Mouse (Mus musculus) hindbrain, embryonic 16.5 days (tissue): ENCODE data around the gene Inpp5f. TPM values are rescaled to one million over a fixed set of nuclear protein-coding genes. Genes with fewer than 3 reads are reported as not detected.

ENCODE experiments used
- ATAC-seq: fragments of 200-750 bp; cut with Nextera tagmentation; 2 replicates; pipeline ENCODE4 v1.8.0; 2017; ENCODE audit warnings: moderate TSS enrichment, moderate library complexity
- H3K27ac ChIP-seq: fragments of 300-500 bp; sonication (generic); 2 replicates; pipeline ENCODE4 v1.5.1; 2014; ENCODE audit warnings: low read depth, mild to moderate bottlenecking, control low read depth, low read length, moderate library complexity
- H3K27me3 ChIP-seq: fragments of 300-500 bp; sonication (generic); replicated peaks from 2 replicates; pipeline ENCODE4 v1.6.1; 2014; ENCODE audit warnings: low read length; ENCODE audit not compliant: control insufficient read depth, insufficient read depth
- H3K36me3 ChIP-seq: fragments of 300-500 bp; sonication (generic); 2 replicates; pipeline ENCODE4 v1.6.1; 2014; ENCODE audit warnings: mild to moderate bottlenecking, low read length, moderate library complexity, mixed read lengths; ENCODE audit not compliant: control insufficient read depth, insufficient read depth
- H3K4me1 ChIP-seq: fragments of 300-500 bp; sonication (generic); 2 replicates; pipeline ENCODE4 v1.6.1; 2014; ENCODE audit warnings: low read depth, low read length; ENCODE audit not compliant: control insufficient read depth, insufficient read depth
- H3K4me2 ChIP-seq: fragments of 300-500 bp; sonication (generic); 2 replicates; pipeline ENCODE4 v1.6.1; 2014; ENCODE audit warnings: mild to moderate bottlenecking, low read length, control low read depth, moderate library complexity
- H3K4me3 ChIP-seq: fragments of 300-500 bp; sonication (generic); 2 replicates; pipeline ENCODE4 v1.5.1; 2014; ENCODE audit warnings: mild to moderate bottlenecking, low read length, control low read depth, moderate library complexity
- H3K9ac ChIP-seq: fragments of 300-500 bp; sonication (generic); 2 replicates; pipeline ENCODE4 v1.6.1; 2014; ENCODE audit warnings: low read depth, mild to moderate bottlenecking, control low read depth, low read length, moderate library complexity
- H3K9me3 ChIP-seq: fragments of 300-500 bp; sonication (generic); 2 replicates; pipeline ENCODE4 v1.6.1; 2014; ENCODE audit warnings: mild to moderate bottlenecking, low read length, moderate library complexity; ENCODE audit not compliant: control insufficient read depth
- WGBS: fragments of 180-500 bp; shearing (Covaris S2); extraction: QIAGEN DNeasy Blood & Tissue Kit; methylation state at CpG from one replicate; pipeline ENCODE4 v1.1.7; 2014; 5-methylcytosine and 5-hydroxymethylcytosine counted together
- polyA plus RNA-seq: library from polyadenylated mRNA; unstranded; fragments of >200 nt; fragmentation: Nextera tagmentation; extraction: Ambion mirVana; gene quantifications from 2 replicates; pipeline ENCODE4 v1.2.1, GENCODE M21; 2015

Gene Inpp5f
- polyA plus RNA-seq, 1 experiment from 2014 or later, result 494 TPM

DNA sequence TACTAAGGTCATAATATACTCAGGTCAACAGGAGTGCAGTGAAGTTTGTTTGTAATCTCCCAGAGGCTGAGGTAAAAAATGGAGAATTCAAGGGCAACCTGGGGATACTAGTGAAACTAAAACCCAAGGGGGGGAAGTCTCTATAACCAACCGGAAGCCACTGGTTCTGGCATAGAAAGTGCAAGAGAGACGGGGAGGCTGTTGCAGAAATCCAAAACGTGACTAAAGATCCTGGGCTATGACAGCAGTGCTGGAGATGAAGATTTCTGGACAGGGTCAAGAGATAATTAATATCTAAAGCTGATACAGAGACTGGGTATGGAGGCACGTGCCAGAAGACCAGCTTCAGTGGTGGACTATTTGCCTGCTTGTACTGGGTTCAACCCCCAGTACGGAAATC lies 126.9 kb downstream of the Inpp5f start:
- no peak overlapping the region for H3K27ac ChIP-seq
- H3K36me3 ChIP-seq, result no peaks in the 10 kb centered on the region
- H3K9me3 ChIP-seq, result no peaks in the 10 kb centered on the region
- H3K27me3 ChIP-seq, result no peaks in the 10 kb centered on the region
- no peak overlapping the region for H3K9ac ChIP-seq
- ATAC-seq, result no peak
- peaks cover 16% of the 10 kb centered on the region for H3K4me1 ChIP-seq
- H3K4me2 ChIP-seq, result peak overlapping the region; percentile 63; the same call in 1 of the 2 replicates
- WGBS, result 80% methylated on average over 5 of the region's 5 CpGs
- H3K4me3 ChIP-seq, result no peak overlapping the region

GRCm38 (mm10) chr7:128739116-128739461 lies 128.0 kb downstream of the Inpp5f start:
- H3K9ac ChIP-seq, result peak overlapping the region; percentile 94
- WGBS, result 2% methylated on average over 15 of the region's 15 CpGs
- peak overlapping the region; percentile 63 for H3K4me2 ChIP-seq
- peaks cover 18% of the 10 kb centered on the region for H3K4me1 ChIP-seq
- H3K27me3 ChIP-seq, result no peaks in the 10 kb centered on the region
- no peak for ATAC-seq
- no peaks in the 10 kb centered on the region for H3K9me3 ChIP-seq
- H3K4me3 ChIP-seq, result peak overlapping the region; percentile 99
- no peaks in the 10 kb centered on the region for H3K36me3 ChIP-seq
- no peak overlapping the region for H3K27ac ChIP-seq

DNA sequence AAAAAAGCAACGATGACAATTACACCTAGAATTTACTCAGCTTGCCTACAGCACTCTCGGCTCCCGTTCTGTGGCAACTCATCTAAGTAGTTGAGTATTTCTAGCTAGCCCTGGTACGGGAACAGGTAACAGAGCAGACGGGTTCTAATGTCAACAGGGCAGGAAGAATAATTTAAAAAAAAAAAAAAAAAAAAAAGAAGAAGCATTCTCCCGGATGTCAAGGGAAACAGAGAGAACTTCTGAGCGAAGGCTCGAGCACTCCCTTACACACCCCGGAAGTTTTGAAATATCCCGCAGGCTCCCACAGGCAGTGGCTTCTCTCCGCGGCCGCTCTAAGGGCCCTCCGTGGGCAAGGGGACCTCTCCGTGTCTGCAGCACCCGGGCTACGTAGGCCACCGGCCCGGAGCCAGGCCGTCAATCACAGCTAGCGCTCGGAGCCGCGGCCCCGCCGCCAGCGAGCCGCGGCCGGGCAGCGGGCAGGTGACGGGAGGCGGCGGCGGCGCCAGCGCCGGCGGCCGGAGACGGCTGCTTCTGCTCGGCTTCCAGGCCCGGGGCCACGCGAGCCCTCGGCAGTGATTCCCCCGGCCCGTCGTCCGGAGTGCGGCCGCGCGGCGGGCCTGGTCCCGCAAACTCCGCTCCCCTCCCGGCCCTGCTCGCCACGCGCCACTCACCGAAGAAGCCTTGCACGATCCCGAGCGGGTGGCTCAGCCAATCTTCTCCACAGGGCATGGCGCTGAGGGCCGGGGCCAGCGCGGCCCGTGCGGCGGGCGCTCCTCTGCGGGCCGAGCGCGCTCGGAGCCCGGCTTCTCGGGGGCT lies 128.5 kb downstream of the Inpp5f start:
- H3K36me3 ChIP-seq, result no peaks in the 10 kb centered on the region
- ATAC-seq, result peak; percentile 43
- under 1% methylated on average over 65 of the region's 80 CpGs for WGBS
- H3K4me1 ChIP-seq, result peaks cover 21% of the 10 kb centered on the region
- H3K9ac ChIP-seq, result peak overlapping the region; percentile 94
- peak overlapping the region; percentile 99 for H3K4me3 ChIP-seq
- H3K9me3 ChIP-seq, result no peaks in the 10 kb centered on the region
- peak overlapping the region; percentile 63 for H3K4me2 ChIP-seq
- no peaks in the 10 kb centered on the region for H3K27me3 ChIP-seq
- H3K27ac ChIP-seq, result peak overlapping the region; percentile 89

GRCm38 (mm10) chr7:128740334-128740733 lies 129.2 kb downstream of the Inpp5f start, which contains the start of gene Mcmbp:
Gene Mcmbp, minus strand, starts transcription at chr7:128740495.
- no peaks in the 10 kb centered on the region for H3K9me3 ChIP-seq
- no peaks in the 10 kb centered on the region for H3K27me3 ChIP-seq
- H3K4me2 ChIP-seq, result peak within 1 kb of the TSS; percentile 67
- H3K4me1 ChIP-seq, result peaks cover 22% of the 10 kb centered on the region
- H3K27ac ChIP-seq, result peak within 1 kb of the TSS; percentile 89
- H3K4me3 ChIP-seq, result peak within 1 kb of the TSS; percentile 99
- ATAC-seq, result peak; percentile 86
- 0% methylated on average over 27 of the region's 35 CpGs for WGBS
- peak within 1 kb of the TSS; percentile 94 for H3K9ac ChIP-seq
- no peaks in the 10 kb centered on the region for H3K36me3 ChIP-seq

- Histone ChIP-seq H3K4me2 (peak overlapping the region; percentile 88), H3K36me3 (no peaks in the 10 kb centered on the region), H3K4me3 (peak overlapping the region; percentile 100), H3K27ac (no peak overlapping the region; the same call in 1 of the 2 replicates), H3K9me3 (no peaks in the 10 kb centered on the region), H3K27me3 (no peaks in the 10 kb centered on the region), H3K4me1 (peaks cover 31% of the 10 kb centered on the region), H3K9ac (no peak overlapping the region; the same call in 1 of the 2 replicates)
- ATAC-seq, result no peak
- WGBS, result 70% methylated on average over 2 of the region's 2 CpGs
Observed at GRCm38 (mm10) chr7:128743898-128744297, 132.8 kb downstream of the Inpp5f start.

GRCm38 (mm10) chr7:128744684-128745485 lies 133.8 kb downstream of the Inpp5f start, which contains the start of gene Sec23ip:
Gene Sec23ip, plus strand, starts transcription at chr7:128744943.
- under 1% methylated on average over 52 of the region's 55 CpGs for WGBS
- Histone ChIP-seq H3K27ac (peak within 1 kb of the TSS; percentile 76), H3K4me2 (peak within 1 kb of the TSS; percentile 88), H3K27me3 (no peaks in the 10 kb centered on the region), H3K9me3 (no peaks in the 10 kb centered on the region), H3K36me3 (no peaks in the 10 kb centered on the region), H3K4me1 (peaks cover 28% of the 10 kb centered on the region), H3K4me3 (peak within 1 kb of the TSS; percentile 100), H3K9ac (peak within 1 kb of the TSS; percentile 93)
- ATAC-seq, result peak; percentile 93

Other genes starting within 250 kb of the Inpp5f start
- gene Rgs10, start 192.6 kb upstream of the Inpp5f start, polyA plus RNA-seq, result 69.3 and 82.4 TPM in 2 replicates
- 24.0 and 24.2 TPM in 2 replicates for gene Tial1, start 149.6 kb upstream of the Inpp5f start, polyA plus RNA-seq
- gene Bag3, start 87.7 kb upstream of the Inpp5f start, polyA plus RNA-seq, result 2.7 and 3.8 TPM in 2 replicates
- gene Mcmbp, start 129.2 kb downstream of the Inpp5f start, polyA plus RNA-seq, result 34.6 and 40.4 TPM in 2 replicates
- 32.8 and 36.3 TPM in 2 replicates for gene Sec23ip, start 133.6 kb downstream of the Inpp5f start, polyA plus RNA-seq